Mouse (Mus musculus) spleen, adult 2 months (tissue): ENCODE data around the gene Nsl1.

ENCODE experiments used
- CTCF ChIP-seq: fragments of 200-500 bp; IDR thresholded peaks from 2 replicates; pipeline ENCODE4 v1.5.1; 2011; ENCODE audit warnings: mild to moderate bottlenecking, inconsistent platforms; ENCODE audit not compliant: insufficient read depth, insufficient read length, insufficient replicate concordance; ENCODE audit errors: extremely low read depth
- POLR2A ChIP-seq: fragments of 200-500 bp; IDR thresholded peaks from 2 replicates; pipeline ENCODE4 v1.6.1; 2011; ENCODE audit warnings: low read depth, low read length, inconsistent platforms

DNA sequence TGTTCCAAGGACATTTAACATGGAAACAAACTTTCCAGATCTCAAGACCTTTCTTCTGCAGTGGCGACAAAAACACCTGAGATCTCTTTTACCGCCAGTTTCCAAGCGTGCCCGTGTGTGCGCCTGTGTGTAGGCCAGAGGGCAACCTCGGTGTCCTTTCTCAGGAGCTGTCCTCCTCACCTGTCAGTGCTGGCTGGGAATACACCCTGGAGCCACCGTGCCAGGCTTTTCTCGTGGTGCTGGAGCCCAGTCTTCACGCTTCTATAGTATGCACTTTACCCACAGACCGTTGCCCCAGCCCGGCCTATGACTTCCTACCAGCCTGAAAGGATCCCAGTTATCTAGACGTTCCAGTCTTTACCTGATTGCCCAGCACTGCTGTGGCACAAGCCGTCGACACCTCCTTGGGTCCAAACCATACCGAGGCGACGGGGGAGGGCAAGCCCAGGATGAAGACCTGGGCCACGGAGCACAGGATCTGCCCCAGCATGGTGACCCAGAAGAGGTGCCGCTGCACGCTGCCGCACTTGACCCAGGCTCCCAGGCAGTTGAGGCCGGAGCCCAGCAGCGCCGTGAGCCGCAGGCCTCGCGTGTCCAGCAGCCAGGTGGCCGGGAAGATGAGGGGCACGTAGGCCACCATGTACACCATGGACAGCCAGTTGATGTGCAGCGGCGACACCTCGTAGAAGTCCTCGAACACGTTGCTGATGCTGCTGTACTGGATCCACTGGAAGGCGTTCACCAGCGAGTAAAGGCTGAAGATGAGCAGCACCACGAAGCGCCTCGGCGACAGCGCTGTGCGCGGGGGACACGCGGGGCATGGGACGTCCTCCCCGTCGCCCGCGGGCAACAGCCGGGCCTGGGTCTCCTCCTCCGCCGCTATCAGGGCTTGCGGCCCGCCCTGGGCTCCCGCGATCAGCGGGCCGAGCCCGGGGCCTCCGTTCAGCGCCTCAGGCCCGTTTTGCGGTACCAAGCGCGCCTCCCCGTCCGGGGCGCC is 37.5 kb upstream of the Nsl1 start:
- TF ChIP-seq POLR2A = no peak
- no peak for TF ChIP-seq CTCF
